Mouse (Mus musculus) forebrain, embryonic 15.5 days (tissue): ENCODE measurements around the gene Gm2115. TPM values are rescaled to one million over a fixed set of nuclear protein-coding genes. Genes with fewer than 3 reads are reported as not detected.

Source experiments
- ATAC-seq: fragments of 200-750 bp; cut with Nextera tagmentation; replicated peaks from 2 replicates; pipeline ENCODE4 v1.8.0; 2017; ENCODE audit warnings: mild to moderate bottlenecking, moderate TSS enrichment, moderate library complexity
- H3K27ac ChIP-seq: fragments of 300-500 bp; sonication (generic); replicated peaks from 2 replicates; pipeline ENCODE4 v1.5.1; 2015; ENCODE audit warnings: mild to moderate bottlenecking, inconsistent platforms
- H3K27me3 ChIP-seq: fragments of 300-500 bp; sonication (generic); 2 replicates; pipeline ENCODE4 v1.6.1; 2015; ENCODE audit warnings: inconsistent platforms
- H3K36me3 ChIP-seq: fragments of 300-500 bp; sonication (generic); 2 replicates; pipeline ENCODE4 v1.6.1; 2015; ENCODE audit warnings: mild to moderate bottlenecking, inconsistent platforms
- H3K4me1 ChIP-seq: fragments of 300-500 bp; sonication (generic); 2 replicates; pipeline ENCODE4 v1.6.1; 2015; ENCODE audit warnings: inconsistent platforms
- H3K4me2 ChIP-seq: fragments of 300-500 bp; sonication (generic); replicated peaks from 2 replicates; pipeline ENCODE4 v1.6.1; 2015; ENCODE audit warnings: mild to moderate bottlenecking, inconsistent platforms
- H3K4me3 ChIP-seq: fragments of 300-500 bp; sonication (generic); 2 replicates; pipeline ENCODE4 v1.5.1; 2015; ENCODE audit warnings: mild to moderate bottlenecking, inconsistent platforms
- H3K9ac ChIP-seq: fragments of 300-500 bp; sonication (generic); replicated peaks from 2 replicates; pipeline ENCODE4 v1.6.1; 2015; ENCODE audit warnings: mild to moderate bottlenecking, inconsistent platforms
- H3K9me3 ChIP-seq: fragments of 300-500 bp; sonication (generic); 2 replicates; pipeline ENCODE4 v1.6.1; 2016; ENCODE audit warnings: inconsistent platforms
- WGBS: fragments of 180-500 bp; shearing (Covaris S2); methylation state at CpG from one replicate; pipeline ENCODE4 v1.1.7; 2015; ENCODE audit warnings: mixed read lengths; 5-methylcytosine and 5-hydroxymethylcytosine counted together
- polyA plus RNA-seq: library from polyadenylated mRNA; unstranded; fragments of >200 nt; fragmentation: Nextera tagmentation; extraction: Ambion mirVana; gene quantifications from 2 replicates; pipeline ENCODE4 v1.2.1, GENCODE M21; 2015

The Gm2115 gene
- polyA plus RNA-seq, 1 experiment from 2014 or later = 0.75 TPM

DNA sequence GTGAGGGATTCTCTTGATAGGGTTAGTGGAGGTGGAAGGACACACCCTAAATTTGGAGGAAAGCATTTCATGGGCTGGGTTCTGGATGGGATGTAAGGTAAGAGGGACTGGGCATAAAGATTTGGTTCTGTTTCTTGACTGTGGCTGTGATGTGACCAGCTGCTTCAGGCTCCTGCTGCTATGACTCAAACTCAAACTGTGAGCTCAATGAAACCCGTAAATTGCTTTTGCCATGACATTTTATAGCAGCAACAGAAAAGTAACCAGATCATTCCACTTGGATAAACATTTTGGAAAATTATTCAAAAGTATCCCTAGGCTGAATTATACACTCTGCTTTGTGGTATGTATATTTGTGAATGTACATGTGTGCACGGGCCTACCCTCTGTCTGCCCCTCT, 61.9 kb downstream of the Gm2115 start:
- no peak overlapping the region for H3K4me2 ChIP-seq
- no peak overlapping the region for H3K27ac ChIP-seq
- no peaks in the 10 kb centered on the region for H3K4me1 ChIP-seq
- H3K4me3 ChIP-seq = no peak overlapping the region
- no peaks in the 10 kb centered on the region for H3K9me3 ChIP-seq
- H3K27me3 ChIP-seq = no peaks in the 10 kb centered on the region
- no peak for ATAC-seq
- H3K9ac ChIP-seq = no peak overlapping the region
- WGBS = 84% methylated on average over 2 of the region's 2 CpGs
- no peaks in the 10 kb centered on the region for H3K36me3 ChIP-seq

- Histone ChIP-seq H3K4me2 (no peak overlapping the region), H3K4me3 (no peak overlapping the region), H3K9me3 (no peaks in the 10 kb centered on the region), H3K27me3 (no peaks in the 10 kb centered on the region), H3K9ac (no peak overlapping the region), H3K4me1 (no peaks in the 10 kb centered on the region), H3K36me3 (no peaks in the 10 kb centered on the region), H3K27ac (no peak overlapping the region)
- WGBS = 94% methylated on average over 3 of the region's 3 CpGs
- ATAC-seq = no peak
Observed at GRCm38 (mm10) chr7:84591347-84591746, 62.6 kb downstream of the Gm2115 start.

DNA sequence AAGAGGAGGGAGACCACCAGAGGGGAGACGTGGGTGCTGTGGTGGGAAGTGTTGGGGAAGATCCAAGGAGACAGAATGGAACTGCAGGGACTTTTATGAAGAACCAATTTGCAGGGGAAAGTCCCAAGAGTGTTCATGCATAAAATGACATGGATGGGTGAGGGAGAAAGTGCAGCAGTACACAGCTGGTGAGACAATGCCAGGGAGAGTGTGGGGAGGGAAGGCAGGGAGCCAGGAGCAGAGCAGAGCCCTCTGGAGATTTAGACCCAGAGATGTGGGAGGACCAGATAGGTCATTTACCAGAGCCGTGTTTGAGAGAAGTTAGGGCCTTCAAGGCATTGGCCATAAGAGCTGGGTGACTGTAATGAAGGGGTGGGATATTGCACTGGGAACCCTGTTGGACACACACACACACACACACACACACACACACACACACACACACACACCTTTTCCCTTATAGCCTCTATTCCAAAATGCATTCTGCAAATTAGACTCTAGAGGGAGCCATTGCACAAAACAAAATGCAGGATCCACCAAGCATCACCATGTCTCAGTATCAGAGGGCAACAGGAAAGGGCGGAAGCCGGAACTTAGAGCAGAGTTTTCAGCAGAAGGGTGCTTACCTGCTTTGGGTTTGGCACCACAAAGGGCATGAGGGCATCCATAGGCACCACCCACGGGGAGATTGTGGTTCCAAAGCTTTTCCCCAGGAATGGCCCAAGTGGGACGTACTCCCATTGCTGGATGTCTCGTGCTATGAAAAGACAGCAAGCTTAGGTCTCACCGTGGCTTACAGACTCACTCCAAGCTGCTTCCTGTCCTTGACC, 65.5 kb downstream of the Gm2115 start:
- Histone ChIP-seq H3K27ac (no peak overlapping the region), H3K4me3 (no peak overlapping the region), H3K9ac (no peak overlapping the region), H3K4me2 (no peak overlapping the region; the same call in 1 of the 2 replicates), H3K9me3 (no peaks in the 10 kb centered on the region), H3K4me1 (no peaks in the 10 kb centered on the region), H3K27me3 (no peaks in the 10 kb centered on the region), H3K36me3 (no peaks in the 10 kb centered on the region)
- 45% methylated on average over 8 of the region's 8 CpGs for WGBS
- ATAC-seq = peak; percentile 79

DNA sequence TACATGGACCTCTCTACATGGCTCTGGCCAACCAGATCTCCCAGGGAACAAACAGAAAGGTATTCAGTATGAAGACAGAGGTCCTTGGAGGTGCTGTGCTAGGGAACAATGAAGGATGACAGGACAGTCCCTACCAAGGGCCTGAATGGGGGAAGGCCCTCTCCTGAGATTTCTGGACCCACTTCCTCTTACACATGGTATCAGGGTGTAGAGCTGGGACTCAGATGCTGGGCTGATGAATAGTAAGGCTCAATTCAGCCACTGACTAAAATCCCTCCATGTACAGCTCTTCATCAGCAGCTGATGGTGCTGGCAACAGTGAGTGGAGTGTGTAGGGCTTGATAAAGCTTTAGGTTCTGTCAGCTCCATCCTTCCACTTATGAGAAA, 66.2 kb downstream of the Gm2115 start:
- H3K36me3 ChIP-seq = no peaks in the 10 kb centered on the region
- H3K4me3 ChIP-seq = no peak overlapping the region
- no peak overlapping the region for H3K4me2 ChIP-seq
- no peaks in the 10 kb centered on the region for H3K4me1 ChIP-seq
- no peak overlapping the region for H3K27ac ChIP-seq
- no peaks in the 10 kb centered on the region for H3K9me3 ChIP-seq
- peak; percentile 41; the same call in 1 of the 2 replicates for ATAC-seq
- H3K27me3 ChIP-seq = no peaks in the 10 kb centered on the region
- no peak overlapping the region for H3K9ac ChIP-seq

DNA sequence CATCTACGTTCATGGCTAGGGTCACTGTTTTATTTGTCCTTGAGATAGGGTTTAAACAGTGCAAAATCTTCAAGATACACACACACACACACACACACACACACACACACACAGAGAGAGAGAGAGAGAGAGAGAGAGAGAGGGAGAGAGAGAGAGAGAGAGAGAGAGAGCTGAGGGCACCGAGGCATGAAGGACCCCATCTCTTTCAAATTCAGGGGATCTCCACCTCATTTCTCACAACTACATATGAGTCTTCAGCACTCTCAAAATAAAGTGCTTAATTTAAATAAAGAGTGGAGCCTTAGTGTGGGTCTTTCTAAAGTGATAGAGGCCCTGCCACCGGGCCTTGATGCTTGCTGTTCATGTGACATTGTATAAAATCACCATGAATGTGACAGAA, 67.2 kb downstream of the Gm2115 start:
- WGBS = 83% methylated on average over 3 of the region's 3 CpGs
- H3K27me3 ChIP-seq = no peaks in the 10 kb centered on the region

GRCm38 (mm10) chr7:84596633-84597032, 67.9 kb downstream of the Gm2115 start:
- Histone ChIP-seq H3K27me3 (no peaks in the 10 kb centered on the region), H3K4me3 (no peak overlapping the region), H3K4me2 (no peak overlapping the region), H3K27ac (no peak overlapping the region), H3K4me1 (no peaks in the 10 kb centered on the region), H3K9ac (no peak overlapping the region), H3K9me3 (no peaks in the 10 kb centered on the region), H3K36me3 (no peaks in the 10 kb centered on the region)
- no peak for ATAC-seq
- WGBS = 85% methylated on average over 3 of the region's 3 CpGs

More for the DNA sequence above, 67.2 kb downstream of the Gm2115 start:
- no peak overlapping the region for H3K4me2 ChIP-seq
- H3K4me3 ChIP-seq = no peak overlapping the region
- H3K4me1 ChIP-seq = no peaks in the 10 kb centered on the region
- H3K9me3 ChIP-seq = no peaks in the 10 kb centered on the region
- H3K9ac ChIP-seq = no peak overlapping the region
- ATAC-seq = no peak
- H3K36me3 ChIP-seq = no peaks in the 10 kb centered on the region
- no peak overlapping the region for H3K27ac ChIP-seq

DNA sequence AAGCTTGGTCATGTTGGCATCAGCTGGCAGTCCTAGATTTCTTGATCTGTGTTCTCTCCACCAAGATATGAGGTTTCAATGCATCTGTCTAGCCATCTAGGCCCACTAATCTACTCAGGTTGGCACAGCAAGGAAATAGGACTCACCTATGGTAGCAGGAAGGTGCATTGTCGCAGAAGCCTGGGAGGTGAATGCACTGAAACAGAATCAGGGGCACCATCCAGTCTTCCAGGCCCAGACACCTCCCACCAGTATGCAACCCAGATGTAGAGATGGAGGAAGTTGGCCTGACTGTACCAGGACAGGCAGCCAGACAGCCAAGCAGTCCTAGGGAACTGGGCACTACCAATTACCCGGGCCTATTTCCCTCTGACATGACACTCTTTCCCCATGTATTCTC, 71.9 kb downstream of the Gm2115 start:
- no peak for ATAC-seq
- 96% methylated on average over 2 of the region's 2 CpGs for WGBS
- Histone ChIP-seq H3K4me3 (no peak overlapping the region), H3K36me3 (no peaks in the 10 kb centered on the region), H3K27ac (no peak overlapping the region), H3K27me3 (no peaks in the 10 kb centered on the region), H3K4me1 (peaks cover 5% of the 10 kb centered on the region; the same call in 1 of the 2 replicates), H3K4me2 (no peak overlapping the region), H3K9ac (no peak overlapping the region), H3K9me3 (no peaks in the 10 kb centered on the region)

DNA sequence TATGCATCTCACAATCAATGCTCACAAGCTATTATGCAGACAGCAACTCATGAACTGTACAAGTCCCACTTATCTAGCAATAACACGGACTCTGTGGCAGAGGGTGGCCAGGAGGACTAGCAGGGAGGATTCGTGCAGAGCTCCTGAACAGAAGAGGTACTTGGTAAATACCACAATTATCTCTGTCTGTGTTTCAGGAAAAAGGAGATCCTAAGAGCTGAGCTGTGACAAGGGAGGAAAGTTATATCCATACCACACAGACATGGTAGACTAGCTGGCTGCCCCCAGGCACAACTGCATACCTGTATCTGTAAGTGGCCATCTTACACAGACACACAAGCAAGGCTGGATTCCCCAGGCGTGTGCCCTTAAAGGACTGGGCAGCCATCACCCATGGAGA, 72.6 kb downstream of the Gm2115 start:
- Histone ChIP-seq H3K9ac (no peak overlapping the region), H3K27me3 (no peaks in the 10 kb centered on the region), H3K4me3 (no peak overlapping the region), H3K4me2 (no peak overlapping the region), H3K27ac (no peak overlapping the region), H3K9me3 (no peaks in the 10 kb centered on the region), H3K4me1 (peaks cover 7% of the 10 kb centered on the region; the same call in 1 of the 2 replicates), H3K36me3 (no peaks in the 10 kb centered on the region)
- no peak for ATAC-seq
- WGBS = 84% methylated on average over 3 of the region's 3 CpGs

GRCm38 (mm10) chr7:84604501-84604900, 75.7 kb downstream of the Gm2115 start:
- no peaks in the 10 kb centered on the region for H3K9me3 ChIP-seq
- no peak overlapping the region for H3K27ac ChIP-seq
- 71% methylated on average over 3 of the region's 3 CpGs for WGBS
- H3K4me3 ChIP-seq = no peak overlapping the region
- peaks cover 9% of the 10 kb centered on the region; the same call in 1 of the 2 replicates for H3K4me1 ChIP-seq
- no peak overlapping the region for H3K9ac ChIP-seq
- no peaks in the 10 kb centered on the region for H3K27me3 ChIP-seq
- H3K36me3 ChIP-seq = no peaks in the 10 kb centered on the region
- H3K4me2 ChIP-seq = no peak overlapping the region
- ATAC-seq = no peak

DNA sequence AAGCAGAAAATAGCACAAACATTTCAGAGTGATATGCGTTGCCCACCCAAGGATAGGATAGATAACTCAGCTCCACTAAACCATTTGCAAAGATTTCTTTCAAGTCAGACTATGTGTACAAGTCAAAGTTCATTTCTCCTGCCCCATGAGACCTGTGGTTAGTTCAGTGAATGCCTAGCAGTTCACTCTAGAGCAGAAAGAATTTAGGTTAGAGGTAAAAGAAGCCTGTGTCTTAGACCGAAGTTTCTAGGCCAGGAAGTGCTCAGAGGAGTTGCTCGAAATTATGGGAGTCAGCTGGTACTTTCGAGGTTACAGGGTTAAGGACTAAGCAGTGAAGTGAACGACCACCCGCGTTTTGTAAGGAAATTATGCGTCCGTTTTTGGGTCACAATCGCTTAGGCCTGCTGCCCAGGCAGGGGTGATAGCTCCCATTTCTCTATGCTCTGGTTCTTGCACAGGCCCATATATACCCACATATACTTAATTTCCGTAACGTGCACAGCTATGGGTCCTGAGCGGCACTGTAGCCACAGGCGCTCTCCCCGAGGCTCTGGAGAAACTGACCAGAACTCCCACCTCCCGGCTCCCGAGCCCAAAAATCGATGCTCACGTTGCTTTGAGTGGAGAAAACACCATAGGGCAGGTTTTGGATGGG, 76.4 kb downstream of the Gm2115 start:
- Histone ChIP-seq H3K4me3 (peak overlapping the region; percentile 53), H3K9ac (peak overlapping the region; percentile 56), H3K4me2 (peak overlapping the region; percentile 70), H3K27me3 (no peaks in the 10 kb centered on the region), H3K9me3 (no peaks in the 10 kb centered on the region), H3K36me3 (no peaks in the 10 kb centered on the region), H3K27ac (no peak overlapping the region), H3K4me1 (peaks cover 9% of the 10 kb centered on the region; the same call in 1 of the 2 replicates)
- 9% methylated on average over 19 of the region's 19 CpGs for WGBS
- peak; percentile 54 for ATAC-seq

DNA sequence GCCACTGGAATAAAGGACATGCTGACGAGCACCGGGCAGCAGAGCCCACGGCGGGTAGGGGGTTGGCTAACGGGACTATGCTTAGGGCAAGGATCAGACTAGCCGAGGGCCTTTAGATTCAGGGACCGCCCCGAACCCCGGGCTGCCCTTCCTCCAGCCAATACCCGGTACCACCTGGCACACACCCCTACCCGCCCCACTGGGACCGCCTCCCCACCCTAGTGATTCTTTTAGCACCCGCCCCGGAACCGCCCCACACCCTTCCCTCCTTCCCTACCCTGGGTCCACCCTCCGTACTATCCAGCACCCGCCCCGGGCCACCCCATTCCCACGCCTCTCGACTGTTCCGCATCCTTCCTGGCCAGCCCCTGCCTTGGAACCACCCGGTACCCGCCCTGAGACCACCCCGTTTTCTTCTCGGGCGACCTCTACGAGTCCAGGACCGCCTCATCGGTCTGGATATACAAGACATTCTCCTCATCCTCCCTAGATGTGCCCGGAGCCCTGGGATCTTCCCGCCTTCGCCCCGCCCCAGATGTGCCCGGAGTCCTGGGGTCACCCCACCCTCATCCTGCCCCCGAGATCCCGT, 77.0 kb downstream of the Gm2115 start:
- peak overlapping the region; percentile 56 for H3K9ac ChIP-seq
- no peaks in the 10 kb centered on the region for H3K9me3 ChIP-seq
- 2% methylated on average over 36 of the region's 36 CpGs for WGBS
- H3K36me3 ChIP-seq = no peaks in the 10 kb centered on the region
- no peaks in the 10 kb centered on the region for H3K27me3 ChIP-seq
- ATAC-seq = peak; percentile 90
- H3K27ac ChIP-seq = no peak overlapping the region
- peak overlapping the region; percentile 70 for H3K4me2 ChIP-seq
- peak overlapping the region; percentile 53 for H3K4me3 ChIP-seq
- H3K4me1 ChIP-seq = peaks cover 9% of the 10 kb centered on the region; the same call in 1 of the 2 replicates

DNA sequence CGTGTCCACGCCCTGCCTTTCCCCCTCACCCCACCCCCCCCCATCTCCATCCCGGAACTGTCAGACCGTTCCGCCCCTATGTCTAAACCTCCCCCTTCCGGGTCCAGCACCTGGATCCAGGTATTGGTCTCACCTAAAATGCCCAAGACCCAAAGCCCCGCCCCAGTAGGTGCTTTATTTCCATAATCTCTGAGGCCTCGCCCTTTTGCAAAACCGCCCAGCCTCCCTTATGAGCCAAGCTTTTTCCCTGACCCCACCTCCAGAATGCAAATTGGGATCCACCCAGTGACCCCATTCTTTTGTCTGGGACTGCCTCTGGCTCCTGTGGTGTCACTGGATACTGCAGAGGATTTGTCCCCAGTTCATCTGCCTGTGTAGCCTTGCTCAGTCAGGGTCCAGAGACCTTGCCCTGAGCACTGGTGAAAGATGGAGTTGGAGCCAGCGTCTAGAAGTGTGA, 77.6 kb downstream of the Gm2115 start, which contains the start of gene Fah:
Gene Fah, minus strand, starts transcription at position 430 of the 457 bp plus-strand sequence.
- no peak within 1 kb of the TSS for H3K27ac ChIP-seq
- peak within 1 kb of the TSS; percentile 56 for H3K9ac ChIP-seq
- H3K9me3 ChIP-seq = no peaks in the 10 kb centered on the region
- peak within 1 kb of the TSS; percentile 70 for H3K4me2 ChIP-seq
- WGBS = under 1% methylated on average over 9 of the region's 10 CpGs
- H3K27me3 ChIP-seq = no peaks in the 10 kb centered on the region
- ATAC-seq = peak; percentile 30
- no peaks in the 10 kb centered on the region for H3K36me3 ChIP-seq
- H3K4me1 ChIP-seq = peaks cover 9% of the 10 kb centered on the region; the same call in 1 of the 2 replicates
- peak within 1 kb of the TSS; percentile 53 for H3K4me3 ChIP-seq
